Mouse (Mus musculus): ENCODE data around the gene Zfp853. TPM values are rescaled to one million over a fixed set of nuclear protein-coding genes. Genes with fewer than 3 reads are reported as not detected.

Zfp853 gene
- polyA plus RNA-seq, 1 experiment from 2014 or later, result 0.14 TPM

- WGBS, result 97% methylated on average over 7 of the region's 7 CpGs
- peak; percentile 45 for TF ChIP-seq CTCF (IDR thresholded peaks at IDR 0.05; ENCODE audit: low read depth)
- no peak overlapping the region for H3K4me2 ChIP-seq (ENCODE audit: low read length)
Observed at GRCm38 (mm10) chr5:143298391-143298790, 5.0 kb upstream of the Zfp853 start.

DNA sequence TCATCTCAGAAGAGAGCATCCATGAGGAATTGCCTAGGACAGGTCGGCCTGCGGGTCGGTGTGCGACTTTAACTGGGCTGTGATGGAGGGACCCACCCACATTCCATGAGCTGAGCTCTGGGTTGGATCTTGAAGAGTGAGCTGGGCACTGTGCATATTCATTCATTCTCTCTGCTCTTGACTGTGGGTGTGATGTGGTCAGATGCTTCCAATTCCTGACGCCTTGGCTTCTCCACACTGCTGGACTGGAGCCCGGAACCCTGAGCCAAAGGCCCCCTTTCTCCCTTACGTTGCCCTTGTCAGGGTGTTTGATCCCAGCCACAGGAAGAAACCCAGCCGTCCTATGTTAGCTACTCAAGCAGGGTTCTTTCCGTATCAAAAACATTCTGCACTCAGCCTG lies 4.6 kb upstream of the Zfp853 start:
- Histone ChIP-seq H3K4me2 (ENCODE audit: low read length) (no peak overlapping the region), H3K4me1 (replicated peaks; ENCODE audit: insufficient read depth, low read length) (peaks cover 8% of the 10 kb centered on the region; the same call in 1 of the 2 replicates), H3K9ac (ENCODE audit: low read depth, low read length) (no peak overlapping the region), H3K27me3 (ENCODE audit: insufficient read depth, low read length) (0 out of 2 replicates have a peak, but pooled peaks cover 7% of the 10 kb centered on the region), H3K9me3 (replicated peaks; ENCODE audit: low read length) (no peaks in the 10 kb centered on the region), H3K27ac (no peak overlapping the region), H3K36me3 (ENCODE audit: insufficient read depth, low read length) (peaks cover 19% of the 10 kb centered on the region), H3K4me3 (replicated peaks; ENCODE audit: low read depth, low read length) (no peak overlapping the region)
- DNase-seq (ENCODE audit: low spot score) (no peak), ATAC-seq (replicated peaks; ENCODE audit: low FRiP score, low read depth) (no peak)
- no peak for TF ChIP-seq CTCF (IDR thresholded peaks at IDR 0.05; ENCODE audit: low read depth)
- 87% methylated on average over 9 of the region's 9 CpGs for WGBS

More at GRCm38 (mm10) chr5:143298391-143298790, 5.0 kb upstream of the Zfp853 start:
- Histone ChIP-seq H3K27ac (no peak overlapping the region), H3K9me3 (replicated peaks; ENCODE audit: low read length) (no peaks in the 10 kb centered on the region), H3K4me1 (replicated peaks; ENCODE audit: insufficient read depth, low read length) (peaks cover 4% of the 10 kb centered on the region; the same call in 1 of the 2 replicates), H3K27me3 (ENCODE audit: insufficient read depth, low read length) (0 out of 2 replicates have a peak, but pooled peaks cover 7% of the 10 kb centered on the region), H3K9ac (ENCODE audit: low read depth, low read length) (no peak overlapping the region), H3K36me3 (ENCODE audit: insufficient read depth, low read length) (peaks cover 19% of the 10 kb centered on the region), H3K4me3 (replicated peaks; ENCODE audit: low read depth, low read length) (no peak overlapping the region)
- DNase-seq (ENCODE audit: low spot score) (no peak), ATAC-seq (replicated peaks; ENCODE audit: low FRiP score, low read depth) (no peak)

DNA sequence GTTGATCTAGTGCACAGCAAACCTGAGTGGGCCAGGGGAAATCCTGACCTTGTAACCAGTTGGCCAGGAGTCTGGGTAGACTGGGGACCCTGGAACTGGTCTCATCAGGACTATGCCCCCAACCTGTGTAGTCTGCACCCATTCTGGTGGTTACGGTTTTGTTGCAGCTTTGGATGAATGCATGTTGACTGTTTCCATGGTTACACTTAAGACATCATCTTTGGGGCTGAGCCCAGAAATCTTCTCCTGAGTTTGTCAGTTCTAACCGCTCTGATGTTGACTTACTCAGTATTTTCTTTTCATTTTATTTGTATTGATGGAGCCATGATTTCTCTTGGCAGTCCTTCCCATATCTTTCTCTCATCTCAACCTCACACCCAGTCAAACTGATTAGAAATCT lies 1.9 kb upstream of the Zfp853 start:
- TF ChIP-seq CTCF (IDR thresholded peaks at IDR 0.05; ENCODE audit: low read depth), result no peak
- no peak overlapping the region for H3K9ac ChIP-seq (ENCODE audit: low read depth, low read length)
- ATAC-seq (replicated peaks; ENCODE audit: low FRiP score, low read depth) (no peak), DNase-seq (ENCODE audit: low spot score) (no peak)
- WGBS, result 81% methylated on average over 2 of the region's 2 CpGs
- 0 out of 2 replicates have a peak, but pooled peaks cover 3% of the 10 kb centered on the region for H3K36me3 ChIP-seq (ENCODE audit: insufficient read depth, low read length)
- no peak overlapping the region for H3K27ac ChIP-seq
- H3K4me1 ChIP-seq (replicated peaks; ENCODE audit: insufficient read depth, low read length), result peaks cover 10% of the 10 kb centered on the region; the same call in 1 of the 2 replicates
- no peak overlapping the region for H3K4me3 ChIP-seq (replicated peaks; ENCODE audit: low read depth, low read length)
- H3K9me3 ChIP-seq (replicated peaks; ENCODE audit: low read length), result no peaks in the 10 kb centered on the region
- peaks cover 16% of the 10 kb centered on the region; the same call in 1 of the 2 replicates for H3K27me3 ChIP-seq (ENCODE audit: insufficient read depth, low read length)
- no peak overlapping the region for H3K4me2 ChIP-seq (ENCODE audit: low read length)

DNA sequence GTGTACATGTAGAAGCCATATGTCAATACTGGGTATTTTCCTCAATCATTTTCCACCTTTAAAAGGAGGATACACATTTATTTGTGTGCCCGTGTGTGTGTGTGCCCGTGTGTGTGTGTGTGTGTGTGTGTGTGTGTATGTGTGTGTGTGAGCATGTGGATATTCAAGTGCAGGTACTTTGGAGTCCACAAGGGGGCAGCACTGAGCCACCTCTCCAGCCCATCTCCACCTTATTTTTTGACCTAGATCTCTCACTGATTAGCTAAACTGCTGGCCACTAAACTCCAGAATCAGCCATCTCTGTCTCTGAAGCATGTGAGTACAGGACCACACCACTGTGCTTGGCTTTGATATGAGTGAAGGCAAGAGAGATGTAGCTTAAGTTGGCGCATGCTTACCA lies 1.4 kb upstream of the Zfp853 start:
- Histone ChIP-seq H3K9ac (ENCODE audit: low read depth, low read length) (no peak overlapping the region), H3K36me3 (ENCODE audit: insufficient read depth, low read length) (0 out of 2 replicates have a peak, but pooled peaks cover 3% of the 10 kb centered on the region), H3K27ac (no peak overlapping the region), H3K4me3 (replicated peaks; ENCODE audit: low read depth, low read length) (no peak overlapping the region), H3K27me3 (ENCODE audit: insufficient read depth, low read length) (peaks cover 16% of the 10 kb centered on the region; the same call in 1 of the 2 replicates), H3K4me1 (replicated peaks; ENCODE audit: insufficient read depth, low read length) (peaks cover 10% of the 10 kb centered on the region; the same call in 1 of the 2 replicates), H3K9me3 (replicated peaks; ENCODE audit: low read length) (no peaks in the 10 kb centered on the region), H3K4me2 (ENCODE audit: low read length) (no peak overlapping the region)
- DNase-seq (ENCODE audit: low spot score) (no peak), ATAC-seq (replicated peaks; ENCODE audit: low FRiP score, low read depth) (no peak)
- WGBS, result 96% methylated on average over 3 of the region's 3 CpGs
- peak; percentile 49 for TF ChIP-seq CTCF (IDR thresholded peaks at IDR 0.05; ENCODE audit: low read depth)

GRCm38 (mm10) chr5:143292879-143293278 lies 544 bp downstream of the Zfp853 start:
- no peak for DNase-seq (ENCODE audit: low spot score)
- no peaks in the 10 kb centered on the region for H3K36me3 ChIP-seq (ENCODE audit: insufficient read depth, low read length)
- no peak overlapping the region for H3K27ac ChIP-seq
- H3K9ac ChIP-seq (ENCODE audit: low read depth, low read length), result peak overlapping the region; percentile 57
- peak overlapping the region; percentile 53 for H3K4me3 ChIP-seq (replicated peaks; ENCODE audit: low read depth, low read length)
- TF ChIP-seq CTCF (IDR thresholded peaks at IDR 0.05; ENCODE audit: low read depth), result no peak
- WGBS, result 5% methylated on average over 16 of the region's 19 CpGs
- ATAC-seq (replicated peaks; ENCODE audit: low FRiP score, low read depth), result no peak; the same call in 1 of the 2 replicates
- peaks cover 12% of the 10 kb centered on the region; the same call in 1 of the 2 replicates for H3K4me1 ChIP-seq (replicated peaks; ENCODE audit: insufficient read depth, low read length)
- H3K9me3 ChIP-seq (replicated peaks; ENCODE audit: low read length), result no peaks in the 10 kb centered on the region
- peak overlapping the region; percentile 93 for H3K4me2 ChIP-seq (ENCODE audit: low read length)
- H3K27me3 ChIP-seq (ENCODE audit: insufficient read depth, low read length), result peaks cover 31% of the 10 kb centered on the region

DNA sequence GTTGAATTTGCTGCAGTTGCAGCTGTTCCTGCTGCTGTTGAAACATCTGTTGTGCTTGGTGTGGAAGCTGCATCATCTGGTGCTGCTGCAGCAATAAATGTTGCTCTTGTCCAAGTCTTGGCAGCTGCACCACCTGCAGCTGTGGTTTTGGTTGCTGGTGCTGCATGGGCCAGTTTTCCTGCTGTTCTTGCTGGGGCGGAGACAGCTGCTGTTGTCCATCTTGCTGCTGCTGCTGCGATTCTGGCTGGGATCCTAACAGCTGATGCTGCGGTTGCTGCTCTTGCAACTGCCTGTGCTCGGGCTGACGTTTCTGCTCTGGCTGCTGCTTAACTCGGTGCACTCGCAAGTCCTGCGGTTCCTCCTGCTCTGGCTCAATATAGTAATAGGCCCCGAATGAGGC lies 4.1 kb downstream of the Zfp853 start:
- ATAC-seq (replicated peaks; ENCODE audit: low FRiP score, low read depth) (no peak), DNase-seq (ENCODE audit: low spot score) (no peak)
- Histone ChIP-seq H3K9me3 (replicated peaks; ENCODE audit: low read length) (no peaks in the 10 kb centered on the region), H3K4me1 (replicated peaks; ENCODE audit: insufficient read depth, low read length) (peaks cover 16% of the 10 kb centered on the region; the same call in 1 of the 2 replicates), H3K4me2 (ENCODE audit: low read length) (no peak overlapping the region), H3K27me3 (ENCODE audit: insufficient read depth, low read length) (peaks cover 39% of the 10 kb centered on the region), H3K4me3 (replicated peaks; ENCODE audit: low read depth, low read length) (no peak overlapping the region), H3K27ac (no peak overlapping the region), H3K9ac (ENCODE audit: low read depth, low read length) (no peak overlapping the region), H3K36me3 (ENCODE audit: insufficient read depth, low read length) (no peaks in the 10 kb centered on the region)
- 77% methylated on average over 9 of the region's 9 CpGs for whole genome bisulfite sequencing
- TF ChIP-seq CTCF (IDR thresholded peaks at IDR 0.05; ENCODE audit: low read depth), result no peak
